Mouse (Mus musculus) monocyte, adult 5-6 weeks (primary cell): ENCODE results near the gene Tmem151b. TPM values are rescaled to one million over a fixed set of nuclear protein-coding genes. Genes with fewer than 3 reads are reported as not detected.

Experiments
- total RNA-seq: library from RNA; stranded (forward); fragments of 200-1000, 200-491, 200-594 nt; gene quantifications from 3 replicates; pipeline ENCODE4 v1.2.3, GENCODE M21; 2017

The Tmem151b gene
- total RNA-seq, 1 experiment from 2014 or later = not detected

Other genes starting within 250 kb of the Tmem151b start
- 104 to 149 TPM (median 135 TPM) in 3 replicates for gene Cdc5l, start 115.9 kb downstream of the Tmem151b start, total RNA-seq
- gene Spats1, start 74.3 kb downstream of the Tmem151b start, total RNA-seq = not detected in 3 replicates
- gene Aars2, start 42.8 kb downstream of the Tmem151b start, total RNA-seq = 3.1 to 5.3 TPM (median 4.3 TPM) in 3 replicates
- not detected in 3 replicates for gene Tcte1, start 26.2 kb downstream of the Tmem151b start, total RNA-seq
- gene Nfkbie, start 6.0 kb upstream of the Tmem151b start, total RNA-seq = 55.6 to 60.0 TPM (median 55.9 TPM) in 3 replicates
- gene Slc35b2, start 14.2 kb upstream of the Tmem151b start, total RNA-seq = 26.7 to 47.1 TPM (median 39.0 TPM) in 3 replicates
- gene Hsp90ab1, start 23.6 kb upstream of the Tmem151b start, total RNA-seq = 826 to 1,618 TPM (median 1,101 TPM) in 3 replicates
- gene Slc29a1, start 49.9 kb upstream of the Tmem151b start, total RNA-seq = 34.4 to 64.6 TPM (median 37.8 TPM) in 3 replicates
- not detected in 3 replicates for gene Mymx, start 52.4 kb upstream of the Tmem151b start, total RNA-seq
- 0.68 TPM in 1 of 3 replicates, not detected in the others for gene Capn11, start 109.6 kb upstream of the Tmem151b start, total RNA-seq
- 7.8 to 26.8 TPM (median 18.1 TPM) in 3 replicates for gene Mrpl14, start 136.6 kb upstream of the Tmem151b start, total RNA-seq
- gene Tmem63b, start 137.2 kb upstream of the Tmem151b start, total RNA-seq = 17.1 to 29.0 TPM (median 19.7 TPM) in 3 replicates
- gene 1600014C23Rik, start 184.2 kb upstream of the Tmem151b start, total RNA-seq = not detected in 3 replicates